Mouse (Mus musculus) CD4-positive, CD25-positive, alpha-beta regulatory T cell, adult 2 months (primary cell): ENCODE results near the gene Tbc1d7.

Experiments
- DNase-seq: peaks from one replicate; pipeline ENCODE4 v3.0.0-alpha.2; 2012; ENCODE audit warnings: low read depth, low spot score

Tbc1d7 gene

DNA sequence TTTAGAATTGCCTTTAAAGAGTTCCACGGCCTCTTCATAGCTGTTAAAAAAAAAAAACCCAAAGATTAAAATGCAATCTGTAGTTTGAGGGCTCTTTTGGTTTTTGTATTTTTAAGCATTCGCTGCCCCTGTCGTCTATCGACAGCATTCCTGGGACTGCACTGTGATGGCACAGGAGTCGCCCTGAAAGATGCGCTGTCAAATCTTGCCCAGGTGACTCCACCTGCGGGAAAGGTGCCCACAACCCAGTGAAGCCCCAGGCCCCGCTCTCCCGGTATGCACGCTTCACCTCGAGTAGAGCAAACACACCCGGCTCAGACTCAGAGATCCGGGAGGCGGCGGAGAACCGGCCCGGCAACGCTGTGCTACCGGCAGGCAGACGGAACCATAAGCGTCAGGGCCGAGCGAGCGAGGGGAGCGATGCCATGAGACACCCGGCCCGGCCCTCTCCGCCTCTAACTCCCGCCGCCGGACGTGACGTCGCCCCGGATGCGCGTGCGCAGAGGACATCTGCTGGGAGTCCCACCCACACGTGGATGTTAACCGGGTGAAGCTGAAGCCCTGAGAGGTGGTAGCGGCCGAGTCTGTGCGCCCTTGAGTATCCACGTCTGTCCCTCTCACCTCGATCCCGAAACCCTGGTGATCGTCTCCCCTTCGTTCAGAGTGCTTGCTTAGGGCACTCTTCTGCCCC is at the start of gene Tbc1d7:
Gene Tbc1d7, minus strand, starts transcription at position 482 of the 691 bp plus-strand sequence.
- DNase-seq: peak; percentile 99

DNA sequence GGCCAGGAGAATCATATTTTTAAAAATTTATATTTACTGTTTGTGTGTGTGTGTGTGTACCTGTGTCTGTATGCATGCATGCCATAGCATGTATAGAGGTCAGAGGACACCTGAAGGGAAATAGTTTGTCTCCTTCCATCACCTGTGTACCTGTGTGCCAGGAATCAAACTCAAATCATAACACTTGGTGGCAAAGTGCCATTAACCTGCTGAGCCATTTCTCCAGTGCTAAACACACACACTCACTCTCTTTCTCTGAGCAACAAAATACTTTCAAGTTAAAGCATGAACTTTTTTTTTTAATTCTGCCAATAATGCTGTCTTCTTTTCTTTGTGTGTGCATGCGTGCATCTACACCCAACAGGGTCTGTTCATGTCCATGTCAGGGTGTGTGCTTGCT is 49.3 kb upstream of the Tbc1d7 start:
- DNase-seq: no peak

DNA sequence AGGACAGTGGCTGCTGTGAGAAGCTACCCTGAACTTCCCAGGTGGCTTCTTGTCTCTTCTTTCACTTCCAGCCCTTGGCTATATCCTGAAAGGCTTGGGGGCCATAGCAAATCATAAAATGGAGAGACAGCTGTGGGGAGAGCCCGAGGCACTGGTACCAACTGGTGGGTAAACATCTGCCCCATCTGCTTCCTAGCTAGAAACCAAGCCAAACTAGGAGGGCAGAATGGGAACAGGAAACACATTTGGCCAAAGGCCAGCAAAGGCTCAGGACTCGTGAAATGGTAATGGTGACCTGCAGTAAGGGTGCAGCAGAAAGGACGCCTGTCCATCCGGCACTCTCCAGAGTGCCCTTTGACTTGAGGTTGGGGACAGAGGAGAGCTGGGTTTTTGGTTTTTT is 47.5 kb upstream of the Tbc1d7 start:
- DNase-seq: no peak

DNA sequence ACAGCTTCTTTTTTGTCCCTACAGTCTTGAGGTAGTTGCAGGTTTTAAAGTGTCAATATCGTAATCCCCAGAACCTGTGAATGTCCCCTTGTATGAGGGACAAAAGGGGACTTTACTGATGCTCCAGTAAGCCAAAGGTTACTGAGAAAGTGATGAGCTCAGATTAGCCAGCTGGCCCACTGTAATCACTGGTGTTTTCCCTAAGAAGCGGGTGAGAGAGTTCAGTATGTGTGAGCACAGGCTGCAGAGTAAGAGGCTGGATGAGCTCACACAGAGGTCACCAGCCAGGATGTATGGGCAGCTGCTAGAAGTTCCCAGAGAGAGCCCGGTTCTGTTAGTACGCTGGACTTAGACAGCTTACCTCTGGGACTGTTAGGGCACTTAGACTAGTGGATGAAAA is 47.0 kb upstream of the Tbc1d7 start:
- no peak for DNase-seq

DNA sequence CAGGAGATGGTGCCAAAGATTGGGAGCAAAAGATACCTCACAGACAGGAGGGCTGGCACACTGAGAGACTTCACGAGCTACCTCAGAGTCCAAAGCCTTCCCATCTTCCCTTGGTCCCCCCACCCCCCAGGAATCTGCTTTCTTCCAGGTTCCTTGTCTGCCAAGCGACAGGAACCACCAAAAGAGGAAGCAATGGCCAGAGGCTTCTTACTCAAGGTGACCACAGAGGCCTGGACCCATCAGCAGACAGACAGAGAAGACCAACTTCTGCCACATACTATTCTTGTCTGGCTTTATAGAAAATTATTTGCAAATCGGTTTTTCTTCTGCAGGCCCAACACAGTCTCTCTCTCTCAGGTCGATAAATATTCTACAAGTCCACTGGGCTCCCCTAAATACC is 46.4 kb upstream of the Tbc1d7 start:
- DNase-seq: no peak

DNA sequence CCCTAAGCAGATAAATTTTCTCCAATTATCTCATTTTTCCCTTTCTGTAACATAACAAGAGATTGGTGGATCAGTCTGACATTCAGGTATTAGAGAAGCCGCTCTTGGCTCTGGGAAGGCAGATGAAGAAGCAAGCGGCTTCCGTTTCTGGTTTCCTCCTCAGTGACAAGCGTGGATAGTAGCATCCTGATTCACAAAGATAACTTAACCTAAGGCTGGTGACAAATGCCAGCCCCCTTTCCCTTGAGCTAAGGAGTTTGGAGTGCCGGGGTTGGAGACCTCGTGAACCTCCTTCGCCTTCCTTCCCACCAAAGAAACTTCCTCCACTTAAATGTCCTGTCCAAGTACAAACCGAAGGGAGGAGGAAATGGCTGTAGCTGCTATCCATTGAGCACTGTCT is 45.8 kb upstream of the Tbc1d7 start:
- peak; percentile 41 for DNase-seq

DNA sequence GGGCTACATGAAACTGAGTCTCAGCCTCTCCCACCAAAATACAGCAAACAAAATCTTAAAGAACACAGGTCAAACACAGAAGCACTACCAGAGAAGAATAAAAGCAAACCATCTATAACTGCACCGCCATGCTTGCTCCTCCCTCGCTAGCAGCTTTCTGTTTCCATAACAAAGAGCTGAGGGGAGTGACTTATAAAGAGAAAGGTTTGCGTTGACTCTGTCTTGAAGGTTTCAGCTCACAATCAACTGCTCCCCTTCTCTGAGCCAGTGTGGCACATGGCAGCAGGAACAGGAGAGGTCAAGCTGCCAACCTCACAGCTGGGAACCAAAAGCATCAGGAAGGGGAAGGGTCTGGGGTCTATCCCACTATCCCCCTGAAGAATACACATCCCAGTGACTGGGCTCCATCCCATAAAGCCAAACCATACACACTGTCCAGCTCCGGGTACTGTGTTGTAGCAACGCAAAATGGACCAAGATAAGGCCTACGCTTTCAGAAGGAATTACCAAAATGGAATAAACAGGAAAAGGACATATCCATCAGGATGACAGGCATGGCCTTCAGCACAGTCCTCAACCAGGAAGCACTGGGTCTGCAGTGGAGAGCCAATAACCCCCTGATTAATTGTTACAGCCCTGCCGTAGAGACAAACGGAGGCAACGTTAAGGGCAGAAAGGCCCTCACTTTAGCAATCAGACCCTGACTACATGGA is 44.8 kb upstream of the Tbc1d7 start:
- peak; percentile 70 for DNase-seq

DNA sequence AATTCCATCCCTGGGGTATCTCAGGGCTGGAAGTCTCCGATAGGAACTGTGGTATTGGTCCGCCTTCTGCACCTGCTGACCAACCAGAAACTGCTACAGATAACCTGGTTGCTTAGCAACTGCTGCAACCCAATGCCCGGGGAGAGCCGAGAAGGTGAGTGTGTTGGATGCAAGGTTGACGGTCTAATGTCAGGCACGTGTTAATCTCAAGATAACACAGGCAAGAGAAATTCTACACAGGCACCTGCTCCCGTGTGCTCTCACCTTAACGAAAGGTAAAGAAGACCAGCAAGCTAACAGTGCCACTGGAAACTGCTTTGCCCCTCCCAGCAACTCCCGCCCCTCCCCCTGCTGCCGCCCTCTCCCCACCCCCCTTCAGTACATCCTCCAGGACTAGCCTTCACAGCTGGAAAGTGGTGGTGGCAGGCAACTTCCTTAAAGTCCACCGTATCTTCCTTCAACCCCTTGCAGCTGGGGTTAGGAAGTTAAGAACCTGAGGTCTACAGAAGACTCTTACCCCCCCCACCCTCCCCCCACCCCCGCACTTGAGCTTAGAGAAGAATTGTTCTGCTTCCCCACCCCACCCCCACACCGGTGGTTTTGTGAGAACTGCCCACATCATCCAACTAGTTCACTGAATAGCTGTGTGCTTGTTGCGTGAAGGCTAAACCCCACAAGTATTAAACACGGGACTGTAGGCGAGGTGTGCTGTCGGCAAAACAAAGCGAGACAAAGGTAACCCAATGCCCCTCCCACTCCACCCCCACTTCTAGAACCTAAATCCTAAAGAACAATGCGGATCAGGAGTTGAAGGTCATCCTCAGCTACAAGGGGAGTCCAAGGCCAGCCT is 44.1 kb upstream of the Tbc1d7 start:
- peak; percentile 71 for DNase-seq

DNA sequence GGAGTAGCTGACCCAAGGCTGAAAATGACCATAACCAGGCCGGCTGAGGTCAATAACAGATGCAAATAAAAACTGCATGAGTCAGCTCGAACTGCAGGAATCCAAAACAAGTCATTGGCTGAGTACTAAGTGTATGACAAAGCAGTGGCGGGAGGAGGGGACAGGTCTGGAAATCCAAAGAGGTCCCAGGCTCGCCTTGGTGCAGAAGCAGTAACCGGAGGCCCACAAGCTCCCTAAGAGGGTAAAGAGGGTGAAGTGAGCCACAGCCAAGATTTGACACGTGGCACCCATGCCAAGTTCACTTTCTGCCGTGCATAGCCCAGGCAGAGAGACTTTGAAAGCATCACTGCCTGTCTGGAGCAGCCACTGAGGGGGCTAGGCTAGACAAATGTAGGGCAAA is 41.0 kb upstream of the Tbc1d7 start:
- DNase-seq: no peak

DNA sequence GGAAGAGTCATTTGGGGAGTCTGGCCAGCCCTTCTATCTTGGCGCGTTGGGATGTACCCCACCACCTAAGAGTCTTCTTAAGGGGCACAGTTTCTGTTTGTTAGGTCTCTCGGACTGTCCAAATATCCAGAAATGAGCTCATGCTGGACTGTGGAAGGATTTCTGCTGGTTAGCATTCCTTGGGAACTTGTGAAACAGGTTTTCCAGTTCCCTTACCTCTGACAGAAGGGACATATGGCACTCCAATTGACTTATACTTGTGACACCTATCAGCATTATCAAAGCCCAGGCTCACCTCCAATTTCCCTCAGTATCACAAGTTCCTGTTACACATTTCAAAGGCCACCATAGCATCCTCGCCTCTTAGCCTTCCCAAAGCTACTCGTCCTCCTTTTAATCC is 39.7 kb upstream of the Tbc1d7 start:
- DNase-seq: no peak

DNA sequence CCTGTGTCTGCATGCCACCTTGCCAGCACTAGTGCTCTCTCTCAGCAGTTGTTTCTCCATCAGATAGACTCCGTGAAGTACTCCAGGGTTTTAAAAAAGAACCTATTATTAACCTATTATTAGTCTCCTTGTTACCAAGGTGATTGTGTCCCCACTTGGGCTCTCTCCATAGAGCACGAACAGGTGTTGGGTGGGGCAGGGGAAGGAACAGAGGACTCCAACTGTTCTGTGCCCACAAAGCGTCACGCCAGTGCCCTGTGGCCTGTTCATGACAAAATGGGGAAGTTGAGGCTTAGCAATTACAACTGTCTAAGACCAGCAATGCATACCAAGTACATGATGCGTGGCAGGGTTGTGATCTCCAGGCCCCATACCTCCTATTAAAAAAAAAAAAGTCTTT is 38.3 kb upstream of the Tbc1d7 start:
- DNase-seq: no peak

DNA sequence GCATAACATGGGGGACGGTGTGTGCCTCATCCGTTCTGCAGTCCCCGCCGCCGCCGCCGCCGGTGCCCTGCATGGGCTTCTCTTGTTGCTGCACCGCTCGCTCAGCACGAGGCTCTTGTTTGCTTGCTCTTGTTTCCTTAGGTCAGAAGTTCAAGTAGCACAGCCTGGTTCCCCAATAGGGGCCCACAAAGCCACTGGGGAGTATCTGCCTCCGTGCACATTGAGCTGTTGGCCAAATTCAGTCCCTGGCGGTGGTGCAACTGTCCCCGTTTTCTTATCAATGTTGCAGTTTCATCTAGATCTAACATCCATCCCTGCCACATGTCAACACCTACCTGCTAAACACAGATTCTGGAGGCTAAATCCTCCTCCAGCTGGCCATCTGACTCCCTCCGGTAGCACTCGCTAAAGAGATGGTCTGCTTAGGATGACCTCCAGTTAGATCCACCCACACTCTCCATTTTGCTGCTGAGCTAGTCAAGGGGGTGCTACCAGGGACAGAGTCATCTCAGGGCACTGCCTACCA is 37.7 kb upstream of the Tbc1d7 start:
- DNase-seq: peak; percentile 49

DNA sequence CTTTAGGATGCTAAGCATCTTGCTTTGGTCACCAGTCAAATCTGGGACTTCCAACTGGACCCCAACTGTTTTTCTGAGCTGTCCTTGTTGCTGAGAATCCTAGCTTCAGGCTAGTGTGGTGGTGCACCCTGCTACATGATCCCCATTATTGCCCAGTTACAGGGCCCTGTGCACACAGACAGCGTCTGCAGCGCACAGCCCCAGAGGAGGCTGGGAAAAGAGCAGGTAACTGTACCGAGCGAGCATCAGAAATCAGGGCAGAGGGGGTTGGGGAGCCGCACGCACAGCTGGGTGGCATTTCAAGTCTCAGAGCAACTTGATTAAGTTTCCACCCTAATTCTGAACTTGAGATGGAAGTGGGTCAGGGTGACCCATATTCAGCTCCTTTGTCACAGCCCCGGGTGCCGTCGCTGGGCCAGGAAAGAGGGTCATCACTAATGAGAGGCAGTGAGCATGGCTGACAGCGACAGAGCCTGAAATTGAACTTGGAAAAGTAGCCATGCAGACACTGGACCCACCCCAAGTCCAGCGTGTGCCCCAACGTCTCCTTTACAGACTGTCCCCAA is 34.9 kb upstream of the Tbc1d7 start:
- no peak for DNase-seq

DNA sequence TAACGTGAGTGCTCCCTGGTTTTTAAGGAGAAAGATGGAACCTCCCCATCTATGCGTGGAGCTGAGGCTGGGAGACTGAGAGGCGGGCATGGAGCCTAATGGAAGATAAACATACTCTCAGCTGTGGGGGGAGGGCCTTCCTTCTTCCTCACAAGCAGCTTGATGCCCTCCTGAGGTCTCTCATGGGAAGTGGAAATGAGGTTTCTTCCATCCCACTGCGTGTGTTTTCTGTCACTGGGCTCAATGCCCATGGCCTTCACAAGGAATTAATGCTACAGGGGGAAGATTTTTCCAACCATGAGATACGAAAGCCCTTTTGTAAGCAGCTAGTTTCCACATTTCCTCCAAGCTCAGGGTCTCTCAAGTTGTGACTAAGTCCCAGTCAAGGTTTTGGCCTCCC is 32.3 kb upstream of the Tbc1d7 start:
- DNase-seq: no peak

DNA sequence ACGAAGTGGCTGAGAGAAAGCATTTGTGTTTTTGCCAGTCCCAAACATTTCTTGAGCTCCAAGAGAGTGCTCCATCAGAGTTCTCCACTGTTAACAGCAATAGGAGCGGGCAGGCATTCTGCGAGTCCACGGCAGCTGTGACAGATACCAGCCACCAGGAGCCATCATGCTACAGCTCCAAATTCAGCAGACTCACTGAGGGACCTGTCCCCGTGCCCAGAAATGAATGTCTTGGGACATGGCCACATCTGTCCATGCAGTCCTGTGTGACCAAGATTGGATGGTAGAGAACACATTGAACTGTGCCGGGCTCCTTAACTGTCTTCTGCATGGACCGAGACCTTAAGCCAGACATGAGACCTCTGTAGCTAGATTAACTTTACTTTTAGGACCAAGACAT is 31.9 kb upstream of the Tbc1d7 start:
- DNase-seq: no peak

DNA sequence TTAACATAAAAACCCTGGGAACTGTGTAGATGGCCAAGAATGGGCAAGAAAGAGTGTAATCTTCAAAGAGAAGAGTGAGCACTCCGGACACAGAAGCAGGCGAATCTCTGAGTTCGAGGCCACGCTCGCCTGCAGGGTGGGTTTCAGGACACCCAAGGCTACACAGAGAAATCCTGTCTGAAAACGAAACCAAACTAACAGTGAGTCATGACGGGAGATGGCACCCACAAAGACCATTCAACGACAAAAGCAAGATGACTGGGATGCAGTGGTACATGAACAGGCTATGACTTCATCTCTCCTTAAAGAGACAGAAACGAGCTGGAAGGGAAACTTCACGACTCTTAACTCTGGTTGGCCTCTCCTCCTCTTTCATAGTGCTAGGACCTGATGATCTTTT is 31.1 kb upstream of the Tbc1d7 start:
- DNase-seq: peak; percentile 22

DNA sequence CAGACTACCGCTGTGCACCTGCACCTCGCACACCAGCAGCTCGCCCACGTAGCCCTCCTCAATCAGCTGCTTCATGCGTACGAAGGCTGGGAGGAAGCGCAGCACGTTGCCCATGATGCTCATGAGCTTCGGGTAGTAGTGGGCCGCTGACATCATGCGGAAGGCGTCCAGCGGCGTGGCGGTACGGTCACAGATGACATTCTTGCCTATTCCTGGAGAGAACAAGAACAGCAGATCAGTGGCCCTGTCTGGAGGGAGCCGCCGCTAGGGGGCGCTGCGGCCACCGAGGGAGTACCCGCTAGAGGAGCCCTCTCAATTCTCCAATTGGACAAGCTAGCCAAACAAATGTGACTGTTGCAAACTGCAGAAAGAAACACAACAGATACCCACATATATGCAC is 29.7 kb upstream of the Tbc1d7 start:
- DNase-seq: peak; percentile 75

DNA sequence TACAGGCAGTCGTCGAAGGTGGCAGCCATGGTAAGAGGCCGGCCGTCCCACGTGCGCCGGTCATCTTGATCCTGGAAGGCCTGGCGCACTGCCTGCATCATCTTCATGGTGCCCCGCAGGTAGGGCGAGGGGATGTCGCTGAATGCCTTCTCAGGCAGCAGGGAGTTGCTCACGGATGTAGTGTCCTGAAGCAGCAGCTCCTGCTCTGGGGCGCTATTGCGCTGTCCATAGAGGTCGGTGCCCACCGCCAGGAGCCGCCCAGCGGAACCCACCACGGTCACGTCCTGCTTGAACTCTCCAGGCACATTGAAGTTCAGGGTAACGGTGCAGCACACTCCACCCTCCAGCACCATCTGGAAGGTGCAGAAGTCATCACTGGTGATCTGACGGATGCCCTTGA is 29.2 kb upstream of the Tbc1d7 start:
- DNase-seq: peak; percentile 8

DNA sequence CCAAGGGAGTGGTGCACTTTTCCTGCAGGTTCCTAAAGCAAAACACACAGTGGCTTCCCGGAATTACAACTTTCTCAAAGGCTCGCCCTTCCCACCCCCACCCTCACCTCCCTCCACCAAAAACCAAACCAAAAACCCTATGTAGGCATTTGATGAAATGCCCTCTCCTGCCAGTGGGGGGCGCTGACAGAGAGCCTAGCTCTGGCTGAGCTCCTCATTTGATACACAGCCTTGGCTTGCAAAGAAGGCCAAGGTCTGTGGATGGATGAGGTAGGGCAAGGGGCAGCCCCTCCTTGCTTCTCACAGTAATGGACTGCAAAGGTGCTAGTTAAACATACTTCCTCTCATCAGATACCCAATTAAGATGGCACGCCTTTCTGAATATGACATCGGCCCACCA is 28.4 kb upstream of the Tbc1d7 start:
- peak; percentile 77 for DNase-seq

DNA sequence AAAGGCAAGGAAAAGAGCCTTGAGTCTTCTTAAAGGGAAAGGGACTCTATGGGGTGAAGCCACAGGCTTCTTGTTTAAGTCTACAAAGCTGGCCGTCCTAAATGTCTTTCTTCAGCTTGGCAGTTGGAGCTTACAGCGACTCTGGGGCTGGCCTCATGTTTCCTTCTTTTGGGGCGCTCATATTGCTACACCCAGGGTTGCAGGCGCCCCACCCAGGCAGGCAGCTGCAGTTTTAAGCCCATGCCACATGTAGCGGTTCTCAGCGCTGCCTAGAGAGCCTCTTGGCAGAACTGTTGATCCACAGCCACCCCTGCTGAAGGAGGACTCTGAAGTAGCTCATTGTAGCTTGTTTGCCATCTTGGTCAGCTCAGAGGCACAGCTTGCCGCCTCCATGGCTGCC is 28.0 kb upstream of the Tbc1d7 start:
- DNase-seq: no peak

DNA sequence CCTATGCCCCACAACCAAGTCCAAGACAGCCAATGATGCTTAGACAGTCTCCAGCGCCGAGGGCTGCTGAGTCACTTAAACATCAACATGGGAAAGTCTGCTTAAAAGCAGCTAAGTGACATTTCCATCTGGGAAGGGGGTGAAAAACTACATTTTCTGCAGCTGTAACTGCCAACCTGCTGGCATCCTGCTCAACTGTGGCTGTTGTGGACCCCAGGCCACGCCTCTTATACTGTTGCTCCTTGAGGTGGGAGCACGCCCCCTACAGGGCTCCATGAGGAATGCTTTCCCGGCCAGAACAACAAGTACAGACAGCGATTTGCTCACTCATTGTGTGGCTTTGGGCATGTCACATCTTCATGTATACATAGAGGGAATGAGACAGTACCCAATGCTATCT is 25.9 kb upstream of the Tbc1d7 start:
- DNase-seq: peak; percentile 58

DNA sequence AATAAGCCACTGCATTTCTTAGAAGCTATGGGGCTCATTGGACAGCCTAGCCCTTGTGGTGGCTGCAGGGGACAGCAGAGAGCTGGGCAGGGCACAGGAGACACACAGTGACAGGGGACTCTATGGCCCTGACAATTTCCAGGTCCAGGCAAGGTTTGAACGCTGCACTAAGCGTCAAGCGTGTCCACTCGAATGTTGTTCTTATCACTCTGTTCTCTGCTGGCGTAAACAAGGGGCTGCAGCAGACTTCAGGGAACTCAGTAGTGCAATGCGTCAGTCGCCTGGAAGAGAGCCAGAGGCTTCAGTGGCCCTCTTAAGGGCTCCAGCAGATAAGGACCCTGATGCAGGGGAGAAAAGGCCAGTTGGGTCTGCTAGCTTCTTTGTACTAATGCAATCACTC is 24.7 kb upstream of the Tbc1d7 start:
- no peak for DNase-seq
